Mouse (Mus musculus) lung, embryonic 14.5 days (tissue): Measurements from ENCODE around the gene Olfr1396. TPM values are rescaled to one million over a fixed set of nuclear protein-coding genes. Genes with fewer than 3 reads are reported as not detected.

Experiments used
- ATAC-seq: fragments of 200-750 bp; cut with Nextera tagmentation; 2 replicates; pipeline ENCODE4 v1.8.0; 2017; ENCODE audit warnings: mild to moderate bottlenecking, moderate TSS enrichment, moderate library complexity; ENCODE audit not compliant: insufficient read depth
- DNase-seq: peaks from one replicate; pipeline ENCODE4 v3.0.0-alpha.2; 2015
- H3K27ac ChIP-seq: fragments of 300-500 bp; sonication (generic); 2 replicates; pipeline ENCODE4 v1.5.1; 2014; ENCODE audit warnings: low read depth, mild to moderate bottlenecking, moderate library complexity
- H3K27me3 ChIP-seq: fragments of 300-500 bp; sonication (generic); 2 replicates; pipeline ENCODE4 v1.6.1; 2014; ENCODE audit warnings: low read length, control low read depth; ENCODE audit not compliant: insufficient read depth
- H3K36me3 ChIP-seq: fragments of 300-500 bp; sonication (generic); 2 replicates; pipeline ENCODE4 v1.6.1; 2014; ENCODE audit warnings: control low read depth; ENCODE audit not compliant: insufficient read depth
- H3K4me1 ChIP-seq: fragments of 300-500 bp; sonication (generic); 2 replicates; pipeline ENCODE4 v1.6.1; 2014; ENCODE audit warnings: antibody characterized with exemption, control low read depth; ENCODE audit not compliant: insufficient read depth
- H3K4me2 ChIP-seq: fragments of 300-500 bp; sonication (generic); 2 replicates; pipeline ENCODE4 v1.6.1; 2014; ENCODE audit warnings: mild to moderate bottlenecking
- H3K4me3 ChIP-seq: fragments of 300-500 bp; sonication (generic); 2 replicates; pipeline ENCODE4 v1.5.1; 2014; ENCODE audit warnings: low read depth, low read length
- H3K9ac ChIP-seq: fragments of 300-500 bp; sonication (generic); 2 replicates; pipeline ENCODE4 v1.6.1; 2014
- H3K9me3 ChIP-seq: fragments of 300-500 bp; sonication (generic); 2 replicates; pipeline ENCODE4 v1.6.1; 2016; ENCODE audit warnings: low read depth, low read length, control low read depth
- CTCF ChIP-seq: IDR thresholded peaks from 2 replicates; pipeline ENCODE4 v1.5.1; 2016; ENCODE audit warnings: antibody characterized with exemption, low read depth
- WGBS: fragments of 180-500 bp; shearing (Covaris S2); extraction: QIAGEN DNeasy Blood & Tissue Kit; methylation state at CpG from one replicate; pipeline ENCODE4 v1.1.7; 2014; 5-methylcytosine and 5-hydroxymethylcytosine counted together
- polyA plus RNA-seq: library from polyadenylated mRNA; unstranded; fragments of >200 nt; fragmentation: Nextera tagmentation; extraction: Ambion mirVana; gene quantifications from 2 replicates; pipeline ENCODE4 v1.2.1, GENCODE M21; 2014

Olfr1396 gene
- not detected in 2 replicates for polyA plus RNA-seq

DNA sequence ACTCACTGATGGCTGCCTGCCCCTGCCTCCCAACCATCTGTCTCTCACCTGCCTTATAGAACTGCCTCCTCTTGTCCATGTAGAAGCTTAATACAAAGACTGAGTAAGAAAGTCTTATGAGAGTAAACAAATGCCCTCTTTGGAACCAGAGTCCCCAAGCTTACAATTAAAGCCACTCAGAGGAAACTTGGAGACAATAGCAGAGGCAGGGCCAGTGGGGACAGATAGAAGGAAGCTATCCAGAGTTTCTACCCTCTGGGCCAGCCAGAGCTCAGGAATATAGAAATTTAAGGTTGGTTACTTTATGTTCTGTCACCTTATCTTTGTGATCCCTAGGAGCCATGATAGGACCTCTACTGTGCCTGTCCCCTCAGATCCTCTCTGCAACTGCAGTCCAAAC, at the start of gene Olfr1396:
Gene Olfr1396 (minus strand): TSS at position 101 of the 400 bp plus-strand sequence.
- no peak within 1 kb of the TSS for H3K4me3 ChIP-seq
- H3K4me2 ChIP-seq, result no peak within 1 kb of the TSS
- H3K36me3 ChIP-seq, result no peaks in the 10 kb centered on the region
- no peak for TF ChIP-seq CTCF
- no peaks in the 10 kb centered on the region for H3K9me3 ChIP-seq
- H3K4me1 ChIP-seq, result no peaks in the 10 kb centered on the region
- no peak within 1 kb of the TSS for H3K27ac ChIP-seq
- no peak within 1 kb of the TSS for H3K9ac ChIP-seq
- ATAC-seq (no peak), DNase-seq (no peak)
- no peaks in the 10 kb centered on the region for H3K27me3 ChIP-seq

DNA sequence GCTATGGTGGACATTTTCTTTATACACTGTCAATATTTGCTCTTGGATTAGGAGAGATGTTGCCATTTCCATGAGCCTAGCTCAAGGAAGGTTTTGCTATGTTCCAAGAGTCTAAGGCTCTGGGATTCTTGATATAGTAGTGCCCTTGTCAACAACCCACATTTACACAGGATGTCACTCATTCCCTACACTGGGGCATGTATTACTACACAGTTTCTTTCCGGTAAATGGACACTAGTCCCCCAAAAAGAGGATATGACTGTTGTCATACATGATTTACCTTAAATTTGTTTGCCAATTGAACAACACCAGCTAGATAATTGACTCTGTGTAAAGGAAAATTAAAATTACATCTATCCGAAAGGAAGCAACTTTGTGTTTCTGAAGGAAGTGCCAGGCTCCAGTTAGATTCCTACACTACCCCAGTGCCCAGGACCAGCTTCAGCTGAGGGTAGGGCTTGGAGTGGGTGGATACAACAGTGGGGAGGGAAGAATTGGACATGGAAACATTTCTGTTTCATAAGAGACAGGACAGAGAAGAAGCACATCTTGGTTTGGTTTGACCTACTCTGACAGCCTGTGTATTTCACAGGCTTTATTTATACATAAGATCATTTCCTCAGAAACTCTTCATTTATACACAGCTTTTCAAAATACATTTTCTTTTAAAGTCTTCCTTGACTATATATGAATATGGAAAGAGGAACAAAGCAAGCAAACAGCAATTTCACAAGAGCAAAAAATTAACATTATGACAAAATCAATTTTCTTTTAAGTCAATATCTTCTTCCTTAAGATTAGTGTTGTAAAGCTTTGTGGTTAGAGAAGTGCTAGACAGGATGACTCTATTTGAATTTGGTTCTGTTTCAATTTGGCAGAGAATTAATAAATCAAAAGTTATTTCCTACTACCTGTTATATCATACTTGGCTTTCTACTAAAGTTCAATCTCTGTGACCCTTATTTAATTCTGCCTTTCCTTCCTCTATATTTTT, 42.4 kb upstream of the Olfr1396 start:
- Histone ChIP-seq H3K27ac (no peak overlapping the region), H3K4me2 (no peak overlapping the region), H3K9me3 (no peaks in the 10 kb centered on the region), H3K4me1 (no peaks in the 10 kb centered on the region), H3K4me3 (no peak overlapping the region), H3K9ac (no peak overlapping the region), H3K36me3 (no peaks in the 10 kb centered on the region), H3K27me3 (no peaks in the 10 kb centered on the region)
- no peak for TF ChIP-seq CTCF
- DNase-seq (no peak), ATAC-seq (no peak)
- WGBS, result 79% methylated on average over 2 of the region's 2 CpGs

GRCm38 (mm10) chr11:49154077-49154476, 39.4 kb upstream of the Olfr1396 start, which contains the start of gene Olfr1394:
Gene Olfr1394, plus strand, starts transcription at chr11:49154377.
- Histone ChIP-seq H3K27ac (no peak within 1 kb of the TSS), H3K27me3 (no peaks in the 10 kb centered on the region), H3K4me2 (no peak within 1 kb of the TSS), H3K9me3 (no peaks in the 10 kb centered on the region), H3K4me1 (no peaks in the 10 kb centered on the region), H3K36me3 (no peaks in the 10 kb centered on the region), H3K9ac (no peak within 1 kb of the TSS), H3K4me3 (no peak within 1 kb of the TSS)
- no peak for TF ChIP-seq CTCF
- no peak for ATAC-seq
- DNase-seq, result no peak
- 84% methylated on average over 1 of the region's 1 CpGs for WGBS

- no peaks in the 10 kb centered on the region for H3K4me1 ChIP-seq
- whole genome bisulfite sequencing, result 82% methylated on average over 6 of the region's 6 CpGs
- no peaks in the 10 kb centered on the region for H3K27me3 ChIP-seq
- H3K27ac ChIP-seq, result no peak within 1 kb of the TSS
- DNase-seq (no peak), ATAC-seq (no peak)
- no peaks in the 10 kb centered on the region for H3K9me3 ChIP-seq
- H3K4me3 ChIP-seq, result no peak within 1 kb of the TSS
- no peak within 1 kb of the TSS for H3K9ac ChIP-seq
- no peaks in the 10 kb centered on the region for H3K36me3 ChIP-seq
- H3K4me2 ChIP-seq, result no peak within 1 kb of the TSS
- TF ChIP-seq CTCF, result no peak
Observed at GRCm38 (mm10) chr11:49141974-49142373, 27.3 kb upstream of the Olfr1396 start, which contains the start of gene Olfr1395. Gene Olfr1395, plus strand, starts transcription at chr11:49142274.

- 84% methylated on average over 2 of the region's 2 CpGs for WGBS
- no peaks in the 10 kb centered on the region for H3K9me3 ChIP-seq
- DNase-seq (no peak), ATAC-seq (no peak)
- H3K4me1 ChIP-seq, result no peaks in the 10 kb centered on the region
- H3K4me3 ChIP-seq, result no peak overlapping the region
- no peak for TF ChIP-seq CTCF
- H3K36me3 ChIP-seq, result no peaks in the 10 kb centered on the region
- H3K9ac ChIP-seq, result no peak overlapping the region
- no peaks in the 10 kb centered on the region for H3K27me3 ChIP-seq
- no peak overlapping the region for H3K27ac ChIP-seq
- H3K4me2 ChIP-seq, result no peak overlapping the region
Observed at GRCm38 (mm10) chr11:49124169-49124568, 9.5 kb upstream of the Olfr1396 start.

- Histone ChIP-seq H3K36me3 (no peaks in the 10 kb centered on the region), H3K27me3 (no peaks in the 10 kb centered on the region), H3K4me3 (no peak overlapping the region), H3K9ac (no peak overlapping the region), H3K27ac (no peak overlapping the region), H3K4me2 (no peak overlapping the region), H3K4me1 (no peaks in the 10 kb centered on the region), H3K9me3 (no peaks in the 10 kb centered on the region)
- DNase-seq (no peak), ATAC-seq (no peak)
- TF ChIP-seq CTCF, result no peak
- WGBS, result 72% methylated on average over 3 of the region's 3 CpGs
Observed at GRCm38 (mm10) chr11:49119635-49120034, 5.0 kb upstream of the Olfr1396 start.

GRCm38 (mm10) chr11:49114158-49114557, 516 bp downstream of the Olfr1396 start:
- ATAC-seq, result no peak
- H3K9me3 ChIP-seq, result no peaks in the 10 kb centered on the region
- H3K27ac ChIP-seq, result no peak overlapping the region
- no peak overlapping the region for H3K4me3 ChIP-seq
- H3K4me2 ChIP-seq, result no peak overlapping the region
- no peak for TF ChIP-seq CTCF
- no peak overlapping the region for H3K9ac ChIP-seq
- DNase-seq, result no peak
- no peaks in the 10 kb centered on the region for H3K4me1 ChIP-seq
- no peaks in the 10 kb centered on the region for H3K27me3 ChIP-seq
- WGBS, result 59% methylated on average over 2 of the region's 2 CpGs
- no peaks in the 10 kb centered on the region for H3K36me3 ChIP-seq
